Mouse (Mus musculus) ES-E14 (cell line): Measurements from ENCODE around the gene Dcbld1.
"Not testable (repeated sequence)": the region's sequence is repeated elsewhere in the genome, so short reads cannot be mapped to it uniquely, and the experiment has no call there.

ENCODE experiments used
- CHD2 ChIP-seq: IDR thresholded peaks from 2 replicates; pipeline ENCODE4 v1.6.1; 2014; ENCODE audit warnings: mild to moderate bottlenecking, low read depth, low read length, inconsistent platforms
- ZC3H11A ChIP-seq: IDR thresholded peaks from 2 replicates; pipeline ENCODE4 v1.6.1; 2012; ENCODE audit warnings: low read depth, mild to moderate bottlenecking, inconsistent platforms, low read length, borderline replicate concordance

- not testable (repeated sequence) for TF ChIP-seq CHD2, ZC3H11A
Measured at GRCm38 (mm10) chr10:52298568-52298967, 65.1 kb downstream of the Dcbld1 start.
